Mouse (Mus musculus): ENCODE measurements around the gene Epha10. TPM values are rescaled to one million over a fixed set of nuclear protein-coding genes. Genes with fewer than 3 reads are reported as not detected.

Gene Epha10
- polyA plus RNA-seq (2014; fragmentation: Illumina TruSeq; extraction: RNeasy Lipid Tissue Mini Kit (QIAGEN cat#74804); ENCODE audit: low read depth, low replicate concordance), result 0.90 TPM

DNA sequence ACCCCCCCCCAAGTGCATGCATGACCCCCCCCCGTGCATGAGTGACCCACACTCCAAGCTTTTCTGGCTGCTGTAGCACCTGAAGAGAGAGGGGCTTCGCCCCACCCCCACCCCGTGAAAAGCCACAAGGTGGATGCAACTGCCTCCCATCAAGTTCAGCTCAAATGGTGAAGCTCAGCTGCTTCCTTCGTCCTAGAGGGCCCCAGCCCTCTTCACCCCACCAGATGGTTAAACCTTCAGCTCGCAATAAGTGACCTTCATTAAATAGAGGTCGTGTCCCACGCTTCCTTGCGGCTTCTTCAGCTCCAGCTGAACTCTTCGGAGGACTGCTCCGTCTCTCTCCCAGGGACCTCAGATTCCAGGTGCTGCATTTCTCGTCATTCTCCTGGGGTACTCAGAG is at the start of gene Epha10:
Gene Epha10, plus strand, starts transcription at position 301 of the 400 bp plus-strand sequence.

DNA sequence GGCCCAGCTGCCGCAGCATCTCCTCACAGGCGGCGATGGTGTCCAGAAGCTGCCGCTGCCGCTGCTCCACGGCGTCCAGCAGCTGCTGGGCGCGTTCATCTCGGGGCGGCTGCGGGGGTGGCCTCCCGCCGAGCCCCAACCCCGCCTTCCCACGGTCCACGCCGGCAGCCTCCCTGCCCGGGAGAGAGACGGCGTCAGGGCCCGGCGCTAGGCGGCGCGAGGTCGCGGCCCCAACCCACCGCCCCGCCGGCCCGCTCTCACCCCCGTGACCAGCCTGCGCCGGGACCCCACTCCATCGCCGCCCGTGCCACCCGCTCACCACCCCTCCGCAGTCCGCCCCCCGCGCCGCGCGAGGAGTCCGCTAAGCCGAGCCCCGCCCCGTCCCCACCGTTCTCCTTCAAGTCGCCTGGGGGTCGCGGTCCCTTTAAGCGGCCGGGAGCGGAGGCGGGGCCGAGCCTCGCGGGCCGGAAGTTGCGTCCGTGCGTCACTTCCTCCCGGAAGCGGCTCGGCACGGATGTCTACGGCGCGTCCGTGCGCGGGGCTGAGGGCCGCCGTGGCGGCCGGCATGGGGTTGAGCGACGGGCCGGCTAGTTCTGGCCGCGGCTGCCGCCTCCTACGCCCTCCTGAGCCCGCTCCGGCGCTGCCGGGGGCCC is 30.3 kb upstream of the Epha10 start, which contains the start of gene Yrdc:
Gene Yrdc, plus strand, starts transcription at position 419 of the 653 bp plus-strand sequence.

DNA sequence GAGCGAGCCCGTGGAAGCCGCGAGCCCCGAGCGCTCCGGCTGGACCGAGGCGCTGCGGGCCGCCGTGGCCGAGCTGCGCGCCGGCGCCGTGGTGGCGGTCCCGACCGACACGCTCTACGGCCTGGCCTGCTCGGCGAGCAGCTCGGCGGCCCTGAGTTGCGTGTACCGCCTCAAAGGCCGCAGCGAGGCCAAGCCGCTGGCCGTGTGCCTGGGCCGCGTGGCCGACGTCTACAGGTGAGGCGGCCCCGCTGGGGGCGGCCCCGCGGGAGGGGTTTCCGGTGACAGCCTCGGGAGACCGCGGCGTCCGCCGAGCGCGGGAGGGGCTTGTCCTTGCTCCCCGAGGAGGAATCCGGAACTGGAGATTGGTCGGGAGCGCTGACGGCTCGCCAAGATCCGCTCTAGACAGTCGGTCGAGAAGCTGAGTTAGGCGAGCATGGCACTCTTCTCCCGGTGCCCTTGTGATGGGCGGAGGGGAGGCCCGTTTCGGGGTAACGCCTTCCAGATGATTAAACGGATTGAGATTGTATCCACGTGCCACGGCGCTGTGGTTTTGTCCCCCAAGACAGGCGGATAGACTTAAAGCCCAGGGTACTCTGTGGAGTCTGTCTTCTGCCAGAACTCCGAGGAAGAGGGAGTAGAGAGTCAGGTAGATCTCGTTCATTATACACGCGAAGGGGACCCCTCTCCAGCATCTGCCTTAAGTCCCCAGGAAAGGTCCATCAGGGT is 29.6 kb upstream of the Epha10 start, which contains the start of gene 1110065P20Rik:
Gene 1110065P20Rik, minus strand, starts transcription at position 264 of the 726 bp plus-strand sequence.

DNA sequence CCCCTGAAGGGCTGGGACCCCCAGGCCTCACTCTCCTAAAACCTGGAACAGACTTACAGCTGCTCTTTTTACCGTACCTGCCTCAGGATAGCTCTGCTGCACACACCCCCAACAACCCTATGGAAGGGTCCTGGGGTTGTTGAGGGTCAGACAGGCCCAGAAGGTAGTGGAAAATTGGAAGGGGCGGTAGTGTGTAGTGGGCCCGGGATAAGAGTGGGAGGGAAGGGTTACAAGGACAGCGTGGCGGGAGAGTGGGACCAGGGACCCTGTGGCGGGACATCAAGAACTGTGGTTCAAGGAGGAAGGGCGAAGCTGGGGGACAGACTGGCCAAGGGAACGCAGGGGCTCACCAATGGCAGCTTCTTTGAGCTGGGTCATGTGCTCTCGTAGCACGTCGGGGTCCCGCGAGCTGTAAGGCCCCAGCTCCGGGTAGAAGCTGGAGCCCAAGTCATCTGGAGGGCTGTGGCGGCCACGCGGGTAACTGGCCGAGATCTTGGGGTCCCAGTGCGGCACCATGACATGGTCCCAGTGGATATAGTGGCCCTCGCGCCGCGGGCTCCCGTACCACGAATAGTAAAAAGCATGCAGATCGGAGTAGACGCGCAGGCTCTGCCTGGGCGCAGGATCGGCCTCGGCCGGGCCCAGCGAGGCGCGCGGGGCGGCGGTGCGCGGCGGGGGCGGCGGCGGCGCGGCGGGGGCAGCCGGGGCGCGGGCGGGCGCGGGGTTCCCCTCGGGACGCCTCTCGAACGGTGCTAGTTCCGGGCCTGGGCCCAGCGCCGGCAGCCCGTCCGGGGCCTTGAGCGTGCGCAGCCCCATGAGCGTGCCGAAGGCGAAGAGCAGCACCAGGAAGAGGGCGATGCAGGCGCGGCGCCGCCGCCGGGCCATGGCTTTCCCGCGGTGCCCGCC is 19.2 kb upstream of the Epha10 start, which contains the start of gene Maneal:
Gene Maneal, minus strand, starts transcription at position 889 of the 906 bp plus-strand sequence.

DNA sequence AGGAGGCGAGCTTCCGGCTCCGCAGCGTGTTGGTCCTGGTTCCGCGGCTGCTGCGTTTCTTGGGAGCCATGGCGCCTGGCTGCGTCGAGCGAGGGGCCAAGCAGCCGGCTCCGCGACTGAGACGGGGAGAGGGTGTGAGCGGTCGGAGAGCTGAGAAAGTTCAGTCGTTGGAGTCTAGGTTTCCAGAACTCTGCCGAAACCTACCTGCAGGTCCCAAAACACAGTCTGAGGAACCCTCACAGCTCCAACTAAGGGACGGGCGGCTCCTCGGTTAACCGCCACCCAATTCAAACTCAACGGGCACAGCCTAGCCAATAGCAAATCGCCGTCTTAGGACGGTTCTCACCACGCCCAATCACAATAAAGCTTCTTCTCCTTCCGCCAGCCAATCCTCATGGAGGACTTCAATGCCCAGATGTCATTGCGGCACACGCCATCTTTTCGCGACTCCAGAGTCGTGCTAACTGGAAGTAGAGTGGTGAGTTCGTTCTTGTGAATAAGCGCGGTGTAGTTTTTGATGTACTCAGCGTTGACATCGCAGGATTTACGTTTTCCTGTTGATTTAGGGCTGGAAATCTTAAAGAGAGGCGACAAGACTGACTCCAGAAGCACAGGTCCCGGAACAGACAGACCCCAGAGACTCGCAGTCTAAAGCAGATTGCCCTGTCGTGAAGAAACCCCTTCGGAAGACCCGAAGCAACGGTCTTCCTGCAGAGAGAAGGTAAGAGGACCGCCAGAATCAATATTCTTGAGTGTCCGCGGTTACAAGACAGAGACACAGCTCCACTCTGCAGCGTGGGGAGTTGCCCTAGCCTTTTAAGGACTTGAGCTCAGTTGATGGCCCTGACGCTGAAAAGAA is 56.1 kb downstream of the Epha10 start, which contains the start of gene 9930104L06Rik:
Gene 9930104L06Rik, plus strand, starts transcription at position 436 of the 859 bp plus-strand sequence.

DNA sequence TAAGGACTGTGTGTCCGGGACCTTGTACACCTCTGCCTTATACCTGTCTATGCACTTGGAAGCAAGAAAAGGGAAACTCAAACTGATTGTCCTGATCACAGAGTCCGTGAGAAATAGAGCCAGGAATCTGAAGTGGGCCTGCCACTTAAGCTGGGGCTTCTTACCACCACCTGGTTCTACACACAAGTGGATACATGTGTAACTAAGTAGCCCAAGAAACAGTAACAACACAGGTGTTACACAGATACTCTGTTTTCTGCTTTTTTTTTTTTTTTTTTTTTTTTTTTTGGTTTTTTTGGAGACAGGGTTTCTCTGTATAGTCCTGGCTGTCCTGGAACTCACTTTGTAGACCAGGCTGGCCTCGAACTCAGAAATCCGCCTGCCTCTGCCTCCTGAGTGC is 58.5 kb downstream of the Epha10 start, which contains the start of gene Cdca8:
Gene Cdca8, minus strand, starts transcription at position 101 of the 400 bp plus-strand sequence.

Other genes starting within 250 kb of the Epha10 start
- gene Pou3f1, start 224.1 kb upstream of the Epha10 start, polyA plus RNA-seq (2014; fragmentation: Illumina TruSeq; extraction: RNeasy Lipid Tissue Mini Kit (QIAGEN cat#74804); ENCODE audit: low read depth, low replicate concordance), result 0.13 TPM
- 27.2 TPM for gene Utp11, start 187.3 kb upstream of the Epha10 start, polyA plus RNA-seq (2014; fragmentation: Illumina TruSeq; extraction: RNeasy Lipid Tissue Mini Kit (QIAGEN cat#74804); ENCODE audit: low read depth, low replicate concordance)
- not detected for gene Fhl3, start 180.2 kb upstream of the Epha10 start, polyA plus RNA-seq (2014; fragmentation: Illumina TruSeq; extraction: RNeasy Lipid Tissue Mini Kit (QIAGEN cat#74804); ENCODE audit: low read depth, low replicate concordance)
- 57.9 TPM for gene Sf3a3, start 166.1 kb upstream of the Epha10 start, polyA plus RNA-seq (2014; fragmentation: Illumina TruSeq; extraction: RNeasy Lipid Tissue Mini Kit (QIAGEN cat#74804); ENCODE audit: low read depth, low replicate concordance)
- 16.8 TPM for gene Inpp5b, start 139.0 kb upstream of the Epha10 start, polyA plus RNA-seq (2014; fragmentation: Illumina TruSeq; extraction: RNeasy Lipid Tissue Mini Kit (QIAGEN cat#74804); ENCODE audit: low read depth, low replicate concordance)
- 102 TPM for gene Mtf1, start 78.8 kb upstream of the Epha10 start, polyA plus RNA-seq (2014; fragmentation: Illumina TruSeq; extraction: RNeasy Lipid Tissue Mini Kit (QIAGEN cat#74804); ENCODE audit: low read depth, low replicate concordance)
- 31.1 TPM for gene Yrdc, start 30.2 kb upstream of the Epha10 start, polyA plus RNA-seq (2014; fragmentation: Illumina TruSeq; extraction: RNeasy Lipid Tissue Mini Kit (QIAGEN cat#74804); ENCODE audit: low read depth, low replicate concordance)
- gene 1110065P20Rik, start 29.7 kb upstream of the Epha10 start, polyA plus RNA-seq (2014; fragmentation: Illumina TruSeq; extraction: RNeasy Lipid Tissue Mini Kit (QIAGEN cat#74804); ENCODE audit: low read depth, low replicate concordance), result 4.7 TPM
- gene Maneal, start 18.7 kb upstream of the Epha10 start, polyA plus RNA-seq (2014; fragmentation: Illumina TruSeq; extraction: RNeasy Lipid Tissue Mini Kit (QIAGEN cat#74804); ENCODE audit: low read depth, low replicate concordance), result 0.07 TPM
- gene 9930104L06Rik, start 56.1 kb downstream of the Epha10 start, polyA plus RNA-seq (2014; fragmentation: Illumina TruSeq; extraction: RNeasy Lipid Tissue Mini Kit (QIAGEN cat#74804); ENCODE audit: low read depth, low replicate concordance), result 6.5 TPM
- 97.7 TPM for gene Cdca8, start 58.4 kb downstream of the Epha10 start, polyA plus RNA-seq (2014; fragmentation: Illumina TruSeq; extraction: RNeasy Lipid Tissue Mini Kit (QIAGEN cat#74804); ENCODE audit: low read depth, low replicate concordance)
- 0.57 TPM for gene Rspo1, start 105.5 kb downstream of the Epha10 start, polyA plus RNA-seq (2014; fragmentation: Illumina TruSeq; extraction: RNeasy Lipid Tissue Mini Kit (QIAGEN cat#74804); ENCODE audit: low read depth, low replicate concordance)
- gene Gnl2, start 135.7 kb downstream of the Epha10 start, polyA plus RNA-seq (2014; fragmentation: Illumina TruSeq; extraction: RNeasy Lipid Tissue Mini Kit (QIAGEN cat#74804); ENCODE audit: low read depth, low replicate concordance), result 98.4 TPM
- gene Dnali1, start 184.8 kb downstream of the Epha10 start, polyA plus RNA-seq (2014; fragmentation: Illumina TruSeq; extraction: RNeasy Lipid Tissue Mini Kit (QIAGEN cat#74804); ENCODE audit: low read depth, low replicate concordance), result 56.0 TPM
- 28.3 TPM for gene Snip1, start 185.8 kb downstream of the Epha10 start, polyA plus RNA-seq (2014; fragmentation: Illumina TruSeq; extraction: RNeasy Lipid Tissue Mini Kit (QIAGEN cat#74804); ENCODE audit: low read depth, low replicate concordance)
- 46.8 TPM for gene Meaf6, start 204.2 kb downstream of the Epha10 start, polyA plus RNA-seq (2014; fragmentation: Illumina TruSeq; extraction: RNeasy Lipid Tissue Mini Kit (QIAGEN cat#74804); ENCODE audit: low read depth, low replicate concordance)
- not detected for gene Zc3h12a, start 246.9 kb downstream of the Epha10 start, polyA plus RNA-seq (2014; fragmentation: Illumina TruSeq; extraction: RNeasy Lipid Tissue Mini Kit (QIAGEN cat#74804); ENCODE audit: low read depth, low replicate concordance)